Mouse (Mus musculus) spleen, adult 2 months (tissue): ENCODE measurements at regions not wholly inside any gene's neighbourhood (a gene's known extent, or its start where the extent isn't known, plus 50 kb on each side); places are given as distances from the start of the nearest gene placed in this dataset.

Experiments
- DNase-seq, 2 experiments: peaks; one replicate each; pipeline versions ENCODE4 v3.0.0 to v3.0.0-alpha.2; 2012 to 2021; ENCODE audit warnings: low spot score in 2 of 2, low read depth in 1 of 2
- H3K27ac ChIP-seq: fragments of 200-500 bp; 2 replicates; pipeline ENCODE4 v1.5.1; 2012; ENCODE audit warnings: low read length, inconsistent platforms; ENCODE audit not compliant: insufficient read depth
- H3K27me3 ChIP-seq: fragments of 200-500 bp; 2 replicates; pipeline ENCODE4 v1.6.1; 2012; ENCODE audit warnings: mild to moderate bottlenecking, moderate library complexity, low read length, inconsistent platforms; ENCODE audit not compliant: control insufficient read depth, insufficient read depth
- H3K36me3 ChIP-seq: fragments of 200-500 bp; 2 replicates; pipeline ENCODE4 v1.6.1; 2012; ENCODE audit warnings: mild to moderate bottlenecking, low read length, inconsistent platforms; ENCODE audit not compliant: control insufficient read depth, insufficient read depth
- H3K4me1 ChIP-seq: fragments of 200-500 bp; 2 replicates; pipeline ENCODE4 v1.6.1; 2011; ENCODE audit warnings: inconsistent platforms; ENCODE audit not compliant: control insufficient read depth, insufficient read depth, insufficient read length
- H3K4me3 ChIP-seq: fragments of 200-500 bp; 2 replicates; pipeline ENCODE4 v1.5.1; 2011; ENCODE audit warnings: mild to moderate bottlenecking, inconsistent platforms; ENCODE audit not compliant: insufficient read depth, insufficient read length; ENCODE audit errors: extremely low read depth
- CTCF ChIP-seq: fragments of 200-500 bp; IDR thresholded peaks from 2 replicates; pipeline ENCODE4 v1.5.1; 2011; ENCODE audit warnings: mild to moderate bottlenecking, inconsistent platforms; ENCODE audit not compliant: insufficient read depth, insufficient read length, insufficient replicate concordance; ENCODE audit errors: extremely low read depth
- POLR2A ChIP-seq: fragments of 200-500 bp; IDR thresholded peaks from 2 replicates; pipeline ENCODE4 v1.6.1; 2011; ENCODE audit warnings: low read depth, low read length, inconsistent platforms
- WGBS: fragments of 180-500 bp; shearing (Covaris S2); methylation state at CpG from one replicate; pipeline ENCODE4 v1.1.7; 2018; 5-methylcytosine and 5-hydroxymethylcytosine counted together

GRCm38 (mm10) chr16:55691069-55691468, 147.6 kb downstream of the Nfkbiz start:
- WGBS, result 63% methylated on average over 2 of the region's 2 CpGs
- H3K36me3 ChIP-seq, result no peaks in the 10 kb centered on the region
- TF ChIP-seq POLR2A (no peak), CTCF (no peak)
- no peak overlapping the region for H3K27ac ChIP-seq
- no peaks in the 10 kb centered on the region for H3K4me1 ChIP-seq
- no peaks in the 10 kb centered on the region for H3K27me3 ChIP-seq
- H3K4me3 ChIP-seq, result no peak overlapping the region
- DNase-seq, result no peak

GRCm38 (mm10) chr16:55663946-55664345, 174.8 kb downstream of the Nfkbiz start:
- no peak for DNase-seq
- Histone ChIP-seq H3K4me1 (no peaks in the 10 kb centered on the region), H3K27me3 (no peaks in the 10 kb centered on the region), H3K4me3 (no peak overlapping the region), H3K27ac (no peak overlapping the region; the same call in 1 of the 2 replicates), H3K36me3 (no peaks in the 10 kb centered on the region)
- WGBS, result 66% methylated on average over 1 of the region's 1 CpGs
- TF ChIP-seq CTCF (no peak), POLR2A (no peak)

GRCm38 (mm10) chr16:55636667-55637450, 201.8 kb downstream of the Nfkbiz start:
- peak; percentile 23 to 75 for DNase-seq
- WGBS, result 5% methylated on average over 3 of the region's 3 CpGs
- H3K4me3 ChIP-seq, result no peak overlapping the region
- H3K27me3 ChIP-seq, result no peaks in the 10 kb centered on the region
- peak overlapping the region; percentile 76 for H3K27ac ChIP-seq
- no peaks in the 10 kb centered on the region for H3K36me3 ChIP-seq
- TF ChIP-seq POLR2A, result no peak
- TF ChIP-seq CTCF, result no peak
- H3K4me1 ChIP-seq, result peaks cover 7% of the 10 kb centered on the region

GRCm38 (mm10) chr16:55636224-55636623, 202.5 kb downstream of the Nfkbiz start:
- WGBS, result 89% methylated on average over 4 of the region's 4 CpGs
- no peak for DNase-seq
- H3K4me1 ChIP-seq, result peaks cover 10% of the 10 kb centered on the region
- TF ChIP-seq POLR2A (no peak), CTCF (no peak)
- H3K36me3 ChIP-seq, result no peaks in the 10 kb centered on the region
- peak overlapping the region; percentile 76 for H3K27ac ChIP-seq
- no peaks in the 10 kb centered on the region for H3K27me3 ChIP-seq
- no peak overlapping the region for H3K4me3 ChIP-seq

GRCm38 (mm10) chr16:55634691-55635090, 204.0 kb downstream of the Nfkbiz start:
- H3K4me1 ChIP-seq, result peaks cover 10% of the 10 kb centered on the region
- no peak overlapping the region for H3K27ac ChIP-seq
- no peak for DNase-seq
- WGBS, result 84% methylated on average over 1 of the region's 1 CpGs
- H3K4me3 ChIP-seq, result no peak overlapping the region
- TF ChIP-seq POLR2A, result no peak
- TF ChIP-seq CTCF, result no peak
- H3K36me3 ChIP-seq, result no peaks in the 10 kb centered on the region
- H3K27me3 ChIP-seq, result no peaks in the 10 kb centered on the region

- no peak for DNase-seq
- Histone ChIP-seq H3K36me3 (no peaks in the 10 kb centered on the region), H3K4me1 (peaks cover 10% of the 10 kb centered on the region), H3K27me3 (no peaks in the 10 kb centered on the region), H3K4me3 (no peak overlapping the region), H3K27ac (no peak overlapping the region)
- no peak for TF ChIP-seq CTCF
- 87% methylated on average over 3 of the region's 3 CpGs for WGBS
These were observed 206.5 kb downstream of the Nfkbiz start for GRCm38 (mm10) chr16:55632220-55632619.

- peaks cover 9% of the 10 kb centered on the region for H3K4me1 ChIP-seq
- H3K36me3 ChIP-seq, result no peaks in the 10 kb centered on the region
- DNase-seq, result no peak
- 58% methylated on average over 2 of the region's 2 CpGs for WGBS
- TF ChIP-seq POLR2A, result no peak
- TF ChIP-seq CTCF, result no peak
- no peak overlapping the region for H3K27ac ChIP-seq
- no peaks in the 10 kb centered on the region for H3K27me3 ChIP-seq
- H3K4me3 ChIP-seq, result no peak overlapping the region
These were observed 207.1 kb downstream of the Nfkbiz start for GRCm38 (mm10) chr16:55631637-55632036.
